Mouse (Mus musculus) thymus, adult 2 months (tissue): ENCODE results near the gene Itpkb. TPM values are rescaled to one million over a fixed set of nuclear protein-coding genes. Genes with fewer than 3 reads are reported as not detected.

ENCODE experiments used
- DNase-seq: peaks from one replicate; pipeline ENCODE4 v3.0.0; 2021
- H3K27ac ChIP-seq: fragments of 200-500 bp; 2 replicates; pipeline ENCODE4 v1.5.1; 2012; ENCODE audit warnings: low read length, control low read depth; ENCODE audit not compliant: control insufficient read depth, insufficient read depth
- H3K27me3 ChIP-seq: fragments of 200-500 bp; 2 replicates; pipeline ENCODE4 v1.6.1; 2012; ENCODE audit warnings: mild to moderate bottlenecking, low read length, moderate library complexity, mixed read lengths; ENCODE audit not compliant: control insufficient read depth, insufficient read depth
- H3K36me3 ChIP-seq: fragments of 200-500 bp; 2 replicates; pipeline ENCODE4 v1.6.1; 2012; ENCODE audit warnings: mild to moderate bottlenecking, low read length, moderate library complexity; ENCODE audit not compliant: control insufficient read depth, insufficient read depth
- H3K4me1 ChIP-seq: fragments of 200-500 bp; replicated peaks from 2 replicates; pipeline ENCODE4 v1.6.1; 2012; ENCODE audit warnings: low read length; ENCODE audit not compliant: control insufficient read depth, insufficient read depth
- H3K4me3 ChIP-seq: fragments of 200-500 bp; 2 replicates; pipeline ENCODE4 v1.5.1; 2012; ENCODE audit warnings: mild to moderate bottlenecking, low read length, control low read depth, moderate library complexity; ENCODE audit not compliant: control insufficient read depth, insufficient read depth
- CTCF ChIP-seq: fragments of 200-500 bp; IDR thresholded peaks from 2 replicates; pipeline ENCODE4 v1.5.1; 2012; ENCODE audit warnings: mild to moderate bottlenecking, control low read depth, low read length, moderate library complexity, borderline replicate concordance; ENCODE audit not compliant: control insufficient read depth, poor library complexity, insufficient read depth; ENCODE audit errors: extremely low read depth
- POLR2A ChIP-seq: fragments of 200-500 bp; IDR thresholded peaks from 2 replicates; pipeline ENCODE4 v1.6.1; 2012; ENCODE audit warnings: mild to moderate bottlenecking, low read length, control low read depth, moderate library complexity; ENCODE audit not compliant: control insufficient read depth, poor library complexity, insufficient read depth; ENCODE audit errors: extremely low read depth
- WGBS: fragments of 180-500 bp; shearing (Covaris S2); methylation state at CpG from one replicate; pipeline ENCODE4 v1.1.7; 2018; 5-methylcytosine and 5-hydroxymethylcytosine counted together
- polyA plus RNA-seq: library from polyadenylated mRNA; depleted of rRNA; stranded (reverse); fragments of >200 nt; gene quantifications from 2 replicates; pipeline ENCODE4 v1.2.3, GENCODE M21; 2012

Gene Itpkb
- polyA plus RNA-seq, 1 experiment, result 69.0 TPM

DNA sequence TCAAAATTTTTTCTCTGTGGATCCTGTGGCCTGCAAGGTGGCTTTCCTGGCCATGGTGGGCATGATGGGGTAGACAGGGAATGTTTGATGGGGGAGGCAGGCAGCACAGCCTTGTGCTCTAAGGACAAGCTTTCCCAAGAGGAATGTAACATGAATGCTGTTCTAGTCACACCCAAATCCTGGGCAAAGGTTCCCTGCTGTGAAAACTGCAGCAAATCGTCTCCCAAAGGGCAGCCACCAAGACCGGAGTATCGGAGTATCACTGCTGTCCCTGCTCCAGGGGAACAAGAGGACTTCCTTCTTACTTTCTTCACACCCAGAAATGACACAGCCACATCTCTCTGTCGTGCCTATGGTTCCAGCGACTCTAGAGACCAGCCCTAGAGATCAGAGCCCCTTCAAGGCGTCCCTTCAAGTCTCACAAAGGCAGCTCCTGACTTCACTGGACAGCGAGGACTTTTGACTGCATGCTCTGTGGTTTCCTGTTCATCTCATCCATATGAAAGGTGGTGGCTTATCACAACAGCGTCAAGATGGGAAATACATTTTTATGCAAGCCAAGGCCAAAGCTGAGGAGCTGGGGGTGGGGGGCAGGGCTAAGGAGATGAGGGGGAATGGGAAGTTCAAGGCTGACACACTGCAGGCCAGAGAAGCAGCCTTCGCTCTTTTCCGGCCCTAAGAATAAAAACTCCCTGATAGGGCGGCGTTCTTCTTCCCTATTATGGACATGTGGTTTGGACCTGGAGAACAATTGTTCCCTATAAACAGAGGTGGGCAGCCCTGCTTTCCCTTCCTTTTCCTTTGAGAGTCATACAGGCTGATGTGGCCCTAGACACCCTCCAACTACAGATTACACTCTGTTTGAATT, 27.8 kb upstream of the Itpkb start:
- H3K4me1 ChIP-seq, result peaks cover 11% of the 10 kb centered on the region
- no peak overlapping the region for H3K4me3 ChIP-seq
- H3K36me3 ChIP-seq, result no peaks in the 10 kb centered on the region
- no peak overlapping the region for H3K27ac ChIP-seq
- WGBS, result 42% methylated on average over 12 of the region's 12 CpGs
- TF ChIP-seq CTCF, result no peak
- no peaks in the 10 kb centered on the region for H3K27me3 ChIP-seq
- DNase-seq, result no peak

- DNase-seq, result no peak
- no peaks in the 10 kb centered on the region for H3K27me3 ChIP-seq
- 95% methylated on average over 5 of the region's 5 CpGs for WGBS
- H3K4me1 ChIP-seq, result peaks cover 15% of the 10 kb centered on the region
- H3K36me3 ChIP-seq, result no peaks in the 10 kb centered on the region
- TF ChIP-seq POLR2A, result no peak
- no peak for TF ChIP-seq CTCF
- H3K4me3 ChIP-seq, result no peak overlapping the region
- no peak overlapping the region for H3K27ac ChIP-seq
Measured at GRCm38 (mm10) chr1:180303600-180303999, 26.7 kb upstream of the Itpkb start.

DNA sequence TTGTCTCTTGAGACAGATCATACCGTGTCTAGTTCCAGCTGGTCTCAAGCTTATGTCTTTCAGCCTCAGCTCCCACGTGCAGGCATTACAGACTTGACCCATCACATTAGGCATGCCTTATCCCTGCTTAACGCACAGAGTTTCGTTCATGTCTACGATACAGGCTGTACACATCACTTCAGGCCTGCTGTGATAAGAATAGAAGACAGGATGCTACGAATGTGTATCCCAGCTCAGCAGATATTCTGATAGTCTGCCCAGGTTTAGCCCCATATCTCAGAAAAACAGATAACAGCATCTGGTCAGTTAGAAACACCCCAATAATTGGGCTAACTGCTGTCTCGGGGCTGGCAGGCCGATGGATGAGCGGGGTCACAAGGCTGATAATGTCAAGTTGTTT, 23.4 kb upstream of the Itpkb start:
- H3K27me3 ChIP-seq, result no peaks in the 10 kb centered on the region
- H3K36me3 ChIP-seq, result no peaks in the 10 kb centered on the region
- no peak overlapping the region for H3K4me3 ChIP-seq
- WGBS, result 96% methylated on average over 9 of the region's 9 CpGs
- no peak overlapping the region for H3K27ac ChIP-seq
- peaks cover 25% of the 10 kb centered on the region for H3K4me1 ChIP-seq
- TF ChIP-seq CTCF, result no peak
- TF ChIP-seq POLR2A, result no peak
- DNase-seq, result no peak

DNA sequence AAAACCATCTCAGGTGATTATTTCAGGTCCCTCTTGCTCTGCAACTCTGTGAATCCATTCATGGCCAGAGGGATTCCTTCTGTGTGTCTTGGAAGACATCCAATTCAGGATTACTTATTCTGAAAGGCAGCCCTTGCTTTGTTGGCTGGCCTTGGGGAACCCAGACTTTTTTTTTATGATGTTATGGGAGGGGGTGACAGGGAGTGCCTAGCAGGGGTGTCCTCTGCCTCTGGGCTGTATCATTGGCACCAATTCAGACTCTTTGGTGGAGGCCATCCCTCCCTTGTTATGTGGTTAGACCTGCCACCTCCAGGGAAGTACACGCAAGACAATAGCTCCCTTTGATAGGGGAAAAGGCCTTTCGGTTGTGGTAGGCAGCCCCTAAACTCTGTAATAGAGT, 22.6 kb upstream of the Itpkb start:
- H3K27me3 ChIP-seq, result no peaks in the 10 kb centered on the region
- no peaks in the 10 kb centered on the region for H3K36me3 ChIP-seq
- no peak for DNase-seq
- WGBS, result 50% methylated on average over 2 of the region's 2 CpGs
- H3K4me3 ChIP-seq, result no peak overlapping the region
- no peak overlapping the region for H3K27ac ChIP-seq
- TF ChIP-seq POLR2A (no peak), CTCF (no peak)
- H3K4me1 ChIP-seq, result peaks cover 28% of the 10 kb centered on the region

GRCm38 (mm10) chr1:180308897-180309296, 21.4 kb upstream of the Itpkb start:
- Histone ChIP-seq H3K27ac (no peak overlapping the region), H3K4me1 (peaks cover 36% of the 10 kb centered on the region), H3K4me3 (no peak overlapping the region), H3K36me3 (no peaks in the 10 kb centered on the region), H3K27me3 (no peaks in the 10 kb centered on the region)
- DNase-seq, result no peak
- 83% methylated on average over 4 of the region's 4 CpGs for WGBS
- TF ChIP-seq POLR2A (no peak), CTCF (no peak)

DNA sequence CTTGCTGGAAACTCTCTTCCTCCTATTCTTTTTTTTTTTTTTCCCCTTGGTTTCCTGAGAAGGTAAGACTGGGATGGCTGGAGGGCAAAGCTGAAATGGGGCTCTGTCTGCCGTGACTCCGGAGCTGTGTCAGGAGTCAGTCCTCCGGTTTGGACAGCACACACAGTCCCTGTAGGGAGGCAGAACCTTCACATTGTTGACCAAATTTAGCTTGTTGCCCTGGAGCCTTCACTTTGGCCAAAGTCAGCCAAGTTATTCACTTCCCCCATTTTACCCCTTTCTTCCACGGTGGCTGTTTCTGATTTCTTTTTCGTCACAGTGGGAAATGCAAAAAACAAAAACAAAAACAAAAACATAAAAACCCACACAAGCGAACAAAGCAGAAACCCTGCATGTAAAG, 18.0 kb upstream of the Itpkb start:
- H3K27ac ChIP-seq, result no peak overlapping the region

More for the DNA sequence above, 18.0 kb upstream of the Itpkb start:
- H3K4me1 ChIP-seq, result peaks cover 46% of the 10 kb centered on the region
- H3K4me3 ChIP-seq, result no peak overlapping the region
- DNase-seq, result no peak
- 86% methylated on average over 6 of the region's 6 CpGs for WGBS
- H3K36me3 ChIP-seq, result no peaks in the 10 kb centered on the region
- H3K27me3 ChIP-seq, result no peaks in the 10 kb centered on the region
- TF ChIP-seq CTCF (no peak), POLR2A (no peak)
